Mouse (Mus musculus): Measurements from ENCODE around the gene Ufc1. TPM values are rescaled to one million over a fixed set of nuclear protein-coding genes. Genes with fewer than 3 reads are reported as not detected.
"Not testable (repeated sequence)": the region's sequence is repeated elsewhere in the genome, so short reads cannot be mapped to it uniquely, and the experiment has no call there.

Gene Ufc1
- polyA plus RNA-seq, 1 experiment, result 20.0 TPM

- no peaks in the 10 kb centered on the region for H3K27me3 ChIP-seq (ENCODE audit: control insufficient read depth, insufficient read depth, low read length)
- H3K4me1 ChIP-seq (ENCODE audit: control insufficient read depth, insufficient read depth, low read length), result peaks cover 8% of the 10 kb centered on the region
- H3K27ac ChIP-seq (ENCODE audit: control insufficient read depth, insufficient read depth, low read depth, low read length), result peak overlapping the region; percentile 96
- no peak for TF ChIP-seq CTCF (IDR thresholded peaks at IDR 0.05; ENCODE audit: control insufficient read depth, insufficient read depth, insufficient replicate concordance, low read depth, low read length)
- TF ChIP-seq POLR2A (IDR thresholded peaks at IDR 0.05; ENCODE audit: control insufficient read depth, low read depth, low read length), result no peak
- H3K36me3 ChIP-seq (ENCODE audit: control insufficient read depth, insufficient read depth, low read length), result no peaks in the 10 kb centered on the region
- H3K4me3 ChIP-seq (ENCODE audit: control insufficient read depth, low read depth, low read length), result peak overlapping the region; percentile 92
Measured at GRCm38 (mm10) chr1:171328244-171328643, 33.4 kb upstream of the Ufc1 start.

DNA sequence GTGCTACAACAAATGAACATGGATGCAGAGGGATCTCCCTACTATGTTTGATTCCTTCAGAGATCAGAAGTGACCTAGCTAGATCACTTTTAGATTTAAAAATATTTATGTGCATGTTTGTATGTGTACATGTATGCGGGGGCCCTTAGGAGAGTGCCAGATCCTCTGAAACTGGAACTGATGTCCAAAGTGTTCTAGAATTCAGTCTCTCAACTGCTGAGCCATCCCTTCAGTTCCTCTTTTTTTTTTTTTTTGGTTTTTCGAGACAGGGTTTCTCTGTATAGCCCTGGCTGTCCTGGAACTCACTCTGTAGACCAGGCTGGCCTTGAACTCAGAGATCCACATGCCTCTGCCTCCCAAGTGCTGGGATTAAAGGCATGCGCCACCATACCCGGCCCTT, 31.8 kb upstream of the Ufc1 start:
- not testable (repeated sequence) for H3K27ac ChIP-seq (ENCODE audit: control insufficient read depth, insufficient read depth, low read depth, low read length); H3K27me3 ChIP-seq (ENCODE audit: control insufficient read depth, insufficient read depth, low read length); H3K4me3 ChIP-seq (ENCODE audit: control insufficient read depth, low read depth, low read length); H3K36me3 ChIP-seq (ENCODE audit: control insufficient read depth, insufficient read depth, low read length); H3K4me1 ChIP-seq (ENCODE audit: control insufficient read depth, insufficient read depth, low read length)

- H3K27me3 ChIP-seq (ENCODE audit: control insufficient read depth, insufficient read depth, low read length), result no peaks in the 10 kb centered on the region
- no peak overlapping the region for H3K4me3 ChIP-seq (ENCODE audit: control insufficient read depth, low read depth, low read length)
- H3K36me3 ChIP-seq (ENCODE audit: control insufficient read depth, insufficient read depth, low read length), result no peaks in the 10 kb centered on the region
- no peak overlapping the region for H3K27ac ChIP-seq (ENCODE audit: control insufficient read depth, insufficient read depth, low read depth, low read length)
- TF ChIP-seq CTCF (IDR thresholded peaks at IDR 0.05; ENCODE audit: control insufficient read depth, insufficient read depth, insufficient replicate concordance, low read depth, low read length) (no peak), POLR2A (IDR thresholded peaks at IDR 0.05; ENCODE audit: control insufficient read depth, low read depth, low read length) (no peak)
- peaks cover 8% of the 10 kb centered on the region for H3K4me1 ChIP-seq (ENCODE audit: control insufficient read depth, insufficient read depth, low read length)
Measured at GRCm38 (mm10) chr1:171325571-171325970, 30.7 kb upstream of the Ufc1 start.

- no peak overlapping the region for H3K4me3 ChIP-seq (ENCODE audit: control insufficient read depth, low read depth, low read length)
- no peaks in the 10 kb centered on the region for H3K27me3 ChIP-seq (ENCODE audit: control insufficient read depth, insufficient read depth, low read length)
- no peaks in the 10 kb centered on the region for H3K36me3 ChIP-seq (ENCODE audit: control insufficient read depth, insufficient read depth, low read length)
- TF ChIP-seq CTCF (IDR thresholded peaks at IDR 0.05; ENCODE audit: control insufficient read depth, insufficient read depth, insufficient replicate concordance, low read depth, low read length) (no peak), POLR2A (IDR thresholded peaks at IDR 0.05; ENCODE audit: control insufficient read depth, low read depth, low read length) (no peak)
- H3K27ac ChIP-seq (ENCODE audit: control insufficient read depth, insufficient read depth, low read depth, low read length), result no peak overlapping the region
- H3K4me1 ChIP-seq (ENCODE audit: control insufficient read depth, insufficient read depth, low read length), result no peaks in the 10 kb centered on the region
Measured at GRCm38 (mm10) chr1:171322012-171322411, 27.2 kb upstream of the Ufc1 start.

DNA sequence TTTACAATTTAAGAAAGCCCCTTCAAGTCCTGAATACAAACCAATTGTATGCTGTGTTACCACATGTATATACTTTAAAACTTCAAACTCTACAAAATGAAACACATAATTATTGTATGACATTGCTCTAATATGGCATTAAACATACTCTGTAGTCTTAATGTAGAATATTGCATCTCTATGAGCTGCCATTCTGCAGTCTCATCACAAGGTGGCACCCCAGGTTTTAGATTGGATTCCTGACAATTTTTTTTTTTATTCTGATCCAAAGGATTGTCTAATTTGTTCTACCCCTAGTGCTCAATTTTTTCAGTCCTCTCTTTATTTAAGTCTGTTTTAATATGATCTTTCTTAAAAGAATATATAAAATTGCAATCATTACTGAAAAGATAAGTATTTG, 26.6 kb upstream of the Ufc1 start:
- H3K27ac ChIP-seq (ENCODE audit: control insufficient read depth, insufficient read depth, low read depth, low read length), result no peak overlapping the region
- TF ChIP-seq POLR2A (IDR thresholded peaks at IDR 0.05; ENCODE audit: control insufficient read depth, low read depth, low read length) (no peak), CTCF (IDR thresholded peaks at IDR 0.05; ENCODE audit: control insufficient read depth, insufficient read depth, insufficient replicate concordance, low read depth, low read length) (no peak)
- H3K36me3 ChIP-seq (ENCODE audit: control insufficient read depth, insufficient read depth, low read length), result no peaks in the 10 kb centered on the region
- no peak overlapping the region for H3K4me3 ChIP-seq (ENCODE audit: control insufficient read depth, low read depth, low read length)
- no peaks in the 10 kb centered on the region for H3K27me3 ChIP-seq (ENCODE audit: control insufficient read depth, insufficient read depth, low read length)
- H3K4me1 ChIP-seq (ENCODE audit: control insufficient read depth, insufficient read depth, low read length), result no peaks in the 10 kb centered on the region

GRCm38 (mm10) chr1:171320151-171320550, 25.3 kb upstream of the Ufc1 start:
- Histone ChIP-seq H3K36me3 (ENCODE audit: control insufficient read depth, insufficient read depth, low read length) (no peaks in the 10 kb centered on the region), H3K27me3 (ENCODE audit: control insufficient read depth, insufficient read depth, low read length) (no peaks in the 10 kb centered on the region), H3K27ac (ENCODE audit: control insufficient read depth, insufficient read depth, low read depth, low read length) (no peak overlapping the region), H3K4me1 (ENCODE audit: control insufficient read depth, insufficient read depth, low read length) (no peaks in the 10 kb centered on the region), H3K4me3 (ENCODE audit: control insufficient read depth, low read depth, low read length) (no peak overlapping the region)
- TF ChIP-seq POLR2A (IDR thresholded peaks at IDR 0.05; ENCODE audit: control insufficient read depth, low read depth, low read length) (no peak), CTCF (IDR thresholded peaks at IDR 0.05; ENCODE audit: control insufficient read depth, insufficient read depth, insufficient replicate concordance, low read depth, low read length) (no peak)

- TF ChIP-seq POLR2A (IDR thresholded peaks at IDR 0.05; ENCODE audit: control insufficient read depth, low read depth, low read length) (no peak), CTCF (IDR thresholded peaks at IDR 0.05; ENCODE audit: control insufficient read depth, insufficient read depth, insufficient replicate concordance, low read depth, low read length) (no peak)
- no peaks in the 10 kb centered on the region for H3K36me3 ChIP-seq (ENCODE audit: control insufficient read depth, insufficient read depth, low read length)
- no peaks in the 10 kb centered on the region for H3K27me3 ChIP-seq (ENCODE audit: control insufficient read depth, insufficient read depth, low read length)
- H3K4me3 ChIP-seq (ENCODE audit: control insufficient read depth, low read depth, low read length), result no peak overlapping the region
- H3K4me1 ChIP-seq (ENCODE audit: control insufficient read depth, insufficient read depth, low read length), result no peaks in the 10 kb centered on the region
- no peak overlapping the region for H3K27ac ChIP-seq (ENCODE audit: control insufficient read depth, insufficient read depth, low read depth, low read length)
Measured at GRCm38 (mm10) chr1:171319748-171320147, 24.9 kb upstream of the Ufc1 start.

- Histone ChIP-seq H3K27ac (ENCODE audit: control insufficient read depth, insufficient read depth, low read depth, low read length) (no peak overlapping the region), H3K27me3 (ENCODE audit: control insufficient read depth, insufficient read depth, low read length) (no peaks in the 10 kb centered on the region)
- TF ChIP-seq POLR2A (IDR thresholded peaks at IDR 0.05; ENCODE audit: control insufficient read depth, low read depth, low read length) (no peak), CTCF (IDR thresholded peaks at IDR 0.05; ENCODE audit: control insufficient read depth, insufficient read depth, insufficient replicate concordance, low read depth, low read length) (no peak)
Measured at GRCm38 (mm10) chr1:171309321-171309720, 14.5 kb upstream of the Ufc1 start.

DNA sequence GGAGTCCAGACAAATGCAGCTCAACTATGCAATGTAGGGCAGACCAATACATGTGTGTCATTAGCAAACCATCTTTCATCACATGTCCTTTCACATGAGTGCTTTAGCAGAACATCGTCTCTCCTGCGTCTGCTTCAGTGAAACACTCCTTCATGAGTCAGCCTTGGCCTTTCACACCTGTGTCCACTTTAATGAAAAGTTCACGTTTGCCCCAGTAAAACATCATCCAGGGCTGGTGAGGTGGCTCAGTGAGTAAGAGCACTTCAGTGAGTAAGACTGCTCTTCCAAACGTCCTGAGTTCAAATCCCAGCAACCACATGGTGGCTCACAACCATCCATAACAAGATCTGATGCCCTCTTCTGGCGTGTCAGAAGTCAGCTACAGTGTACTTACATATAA, 11.3 kb upstream of the Ufc1 start:
- H3K27ac ChIP-seq (ENCODE audit: control insufficient read depth, insufficient read depth, low read depth, low read length), result peak overlapping the region; percentile 44
- H3K36me3 ChIP-seq (ENCODE audit: control insufficient read depth, insufficient read depth, low read length); H3K4me1 ChIP-seq (ENCODE audit: control insufficient read depth, insufficient read depth, low read length); H3K27me3 ChIP-seq (ENCODE audit: control insufficient read depth, insufficient read depth, low read length): not testable (repeated sequence)
- peak overlapping the region; percentile 67 for H3K4me3 ChIP-seq (ENCODE audit: control insufficient read depth, low read depth, low read length)

More at GRCm38 (mm10) chr1:171309321-171309720, 14.5 kb upstream of the Ufc1 start:
- Histone ChIP-seq H3K4me1 (ENCODE audit: control insufficient read depth, insufficient read depth, low read length) (peaks cover 5% of the 10 kb centered on the region), H3K36me3 (ENCODE audit: control insufficient read depth, insufficient read depth, low read length) (no peaks in the 10 kb centered on the region), H3K4me3 (ENCODE audit: control insufficient read depth, low read depth, low read length) (no peak overlapping the region)
